Mouse (Mus musculus): ENCODE data around the gene Mtcl1. TPM values are rescaled to one million over a fixed set of nuclear protein-coding genes. Genes with fewer than 3 reads are reported as not detected.

Gene Mtcl1
- total and polyA plus RNA-seq, 2 experiments from 2014 or later = 0.57 to 5.6 TPM

DNA sequence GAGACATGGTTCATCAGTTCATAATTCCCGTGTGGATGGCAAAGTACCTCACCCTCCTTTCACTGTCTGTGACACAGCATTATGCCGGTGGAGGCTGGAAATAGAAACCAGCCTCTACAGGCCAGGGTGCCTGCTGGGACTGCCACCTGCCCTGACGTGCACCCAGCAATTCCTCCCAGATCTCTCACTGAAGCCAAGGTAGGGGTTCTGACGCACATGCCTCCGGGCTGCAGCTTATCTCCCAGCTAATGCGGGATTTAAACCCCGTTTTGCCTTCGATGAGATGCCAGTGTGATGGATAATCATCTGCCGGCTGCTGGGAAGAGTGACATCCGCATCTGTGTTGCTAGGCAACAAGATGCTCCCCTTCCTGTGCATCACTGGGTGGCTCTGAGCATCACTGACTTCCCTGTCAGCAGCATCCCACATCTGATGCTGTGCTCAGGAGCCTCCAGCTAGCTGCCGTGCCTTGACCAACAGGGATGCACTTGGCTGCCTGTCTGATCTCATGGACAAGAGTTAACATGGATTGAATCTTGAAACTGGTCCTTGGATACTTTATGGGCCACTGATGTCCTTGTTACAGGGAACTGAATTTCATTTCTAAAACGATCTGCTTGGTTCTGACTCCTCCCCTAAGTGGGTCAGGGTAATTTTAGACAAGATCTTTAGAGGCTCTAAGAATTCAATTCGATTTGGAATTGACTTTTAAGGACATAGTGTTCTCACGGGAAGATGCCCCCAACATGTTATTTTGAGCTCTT is 123.9 kb downstream of the Mtcl1 start:
- ATAC-seq (ENCODE audit: insufficient read depth, low read depth) (no peak), DNase-seq (ENCODE audit: low spot score) (no peak)
- Histone ChIP-seq H3K4me3 (ENCODE audit: low read depth, low read length) (no peak overlapping the region), H3K27ac (ENCODE audit: low read depth) (no peak overlapping the region), H3K36me3 (replicated peaks; ENCODE audit: control insufficient read depth, insufficient read depth, low read length) (no peaks in the 10 kb centered on the region), H3K4me2 (ENCODE audit: low read depth, low read length) (no peak overlapping the region), H3K4me1 (ENCODE audit: control insufficient read depth, insufficient read depth) (no peaks in the 10 kb centered on the region), H3K27me3 (ENCODE audit: control insufficient read depth, insufficient read depth, low read length) (no peaks in the 10 kb centered on the region), H3K9me3 (replicated peaks; ENCODE audit: control insufficient read depth, low read length) (no peaks in the 10 kb centered on the region), H3K9ac (replicated peaks; ENCODE audit: low read depth, low read length) (no peak overlapping the region)
- TF ChIP-seq CTCF (IDR thresholded peaks at IDR 0.05; ENCODE audit: low read depth) = no peak
- no peak for TF ChIP-seq EP300 (IDR thresholded peaks at IDR 0.05; ENCODE audit: low read depth)
- 50% methylated on average over 14 of the region's 14 CpGs for WGBS

DNA sequence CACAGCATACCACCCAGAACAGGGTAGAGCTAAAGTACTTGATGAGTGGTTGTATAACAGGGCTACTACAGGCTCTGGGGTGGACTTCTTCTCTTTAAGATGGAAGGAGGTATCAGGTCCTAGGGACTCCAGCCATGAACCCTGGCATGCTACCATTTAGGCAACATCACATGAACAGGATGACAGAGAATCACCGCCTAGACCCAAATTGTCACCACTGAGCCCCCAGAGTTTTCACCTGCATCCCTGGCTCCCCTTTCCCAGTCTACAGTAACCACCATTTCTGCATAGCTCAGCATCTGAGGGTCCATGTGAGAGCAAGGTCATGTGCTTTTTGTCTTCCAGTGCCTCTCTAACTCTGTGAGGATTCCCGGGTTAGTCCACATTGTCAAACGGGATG is 124.7 kb downstream of the Mtcl1 start:
- Histone ChIP-seq H3K27ac (ENCODE audit: low read depth) (no peak overlapping the region), H3K4me2 (ENCODE audit: low read depth, low read length) (no peak overlapping the region), H3K9me3 (replicated peaks; ENCODE audit: control insufficient read depth, low read length) (no peaks in the 10 kb centered on the region), H3K4me3 (ENCODE audit: low read depth, low read length) (no peak overlapping the region), H3K27me3 (ENCODE audit: control insufficient read depth, insufficient read depth, low read length) (no peaks in the 10 kb centered on the region), H3K9ac (replicated peaks; ENCODE audit: low read depth, low read length) (no peak overlapping the region), H3K36me3 (replicated peaks; ENCODE audit: control insufficient read depth, insufficient read depth, low read length) (no peaks in the 10 kb centered on the region), H3K4me1 (ENCODE audit: control insufficient read depth, insufficient read depth) (no peaks in the 10 kb centered on the region)
- DNase-seq (ENCODE audit: low spot score) (no peak), ATAC-seq (ENCODE audit: insufficient read depth, low read depth) (no peak)
- WGBS = 66% methylated on average over 3 of the region's 3 CpGs
- TF ChIP-seq EP300 (IDR thresholded peaks at IDR 0.05; ENCODE audit: low read depth) = no peak
- TF ChIP-seq CTCF (IDR thresholded peaks at IDR 0.05; ENCODE audit: low read depth) = no peak

DNA sequence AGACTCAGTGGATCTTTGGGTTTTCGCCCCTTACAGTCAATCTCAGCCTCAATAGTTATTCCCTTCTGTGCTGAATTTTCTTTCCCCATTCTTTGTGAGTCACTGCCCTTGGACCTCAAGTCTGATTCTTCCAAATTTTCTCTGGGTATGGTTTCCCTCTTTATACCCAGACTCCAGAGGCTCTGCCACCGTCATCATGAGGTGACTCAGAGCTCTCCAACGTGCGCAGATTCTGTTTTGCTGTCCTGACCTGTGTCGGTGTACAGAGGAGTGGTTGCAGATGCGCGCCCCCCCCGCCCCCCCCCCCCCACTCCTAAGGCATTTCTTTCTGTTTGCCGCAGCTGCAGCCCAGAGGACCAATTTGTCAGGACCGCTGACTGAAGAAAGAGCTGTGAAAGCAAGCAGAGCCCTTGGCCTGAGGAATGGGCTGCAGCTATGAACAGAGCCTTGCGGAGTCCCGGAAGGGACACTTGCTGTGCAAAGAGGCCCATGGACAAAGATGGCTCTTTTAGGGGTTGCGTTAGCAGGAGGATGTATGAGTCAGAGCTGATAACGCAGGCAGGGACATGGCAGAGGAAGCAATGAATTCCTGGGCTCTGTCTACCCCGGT is 126.8 kb downstream of the Mtcl1 start:
- Histone ChIP-seq H3K4me1 (ENCODE audit: control insufficient read depth, insufficient read depth) (no peaks in the 10 kb centered on the region), H3K27me3 (ENCODE audit: control insufficient read depth, insufficient read depth, low read length) (no peaks in the 10 kb centered on the region), H3K9ac (replicated peaks; ENCODE audit: low read depth, low read length) (no peak overlapping the region), H3K36me3 (replicated peaks; ENCODE audit: control insufficient read depth, insufficient read depth, low read length) (no peaks in the 10 kb centered on the region), H3K4me2 (ENCODE audit: low read depth, low read length) (no peak overlapping the region), H3K9me3 (replicated peaks; ENCODE audit: control insufficient read depth, low read length) (no peaks in the 10 kb centered on the region), H3K27ac (ENCODE audit: low read depth) (no peak overlapping the region), H3K4me3 (ENCODE audit: low read depth, low read length) (no peak overlapping the region)
- peak; percentile 47; the same call in 1 of the 2 replicates for ATAC-seq (ENCODE audit: insufficient read depth, low read depth)
- DNase-seq (ENCODE audit: low spot score) = no peak
- 41% methylated on average over 15 of the region's 15 CpGs for WGBS
- no peak for TF ChIP-seq EP300 (IDR thresholded peaks at IDR 0.05; ENCODE audit: low read depth)
- no peak for TF ChIP-seq CTCF (IDR thresholded peaks at IDR 0.05; ENCODE audit: low read depth)

DNA sequence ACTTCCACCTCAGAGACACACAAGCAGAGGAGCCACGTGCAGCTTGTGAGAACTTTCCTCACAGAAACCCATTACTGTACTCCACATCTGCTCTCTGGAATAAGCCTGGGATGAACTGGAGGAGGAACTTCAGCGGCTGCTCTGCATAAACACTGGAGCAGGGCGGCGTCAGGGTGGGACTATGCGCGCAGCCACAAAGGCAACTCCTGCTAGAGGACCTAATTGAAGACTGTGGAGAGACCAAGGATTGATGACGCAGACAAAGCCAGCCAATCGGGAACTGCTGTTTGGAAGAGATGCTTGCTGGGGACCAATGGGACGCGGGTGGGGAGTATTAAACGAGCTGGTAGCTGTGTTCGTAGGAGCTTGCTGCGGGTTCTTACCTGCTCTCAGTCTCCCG is 127.6 kb downstream of the Mtcl1 start:
- Histone ChIP-seq H3K27me3 (ENCODE audit: control insufficient read depth, insufficient read depth, low read length) (no peaks in the 10 kb centered on the region), H3K9ac (replicated peaks; ENCODE audit: low read depth, low read length) (no peak overlapping the region), H3K4me2 (ENCODE audit: low read depth, low read length) (no peak overlapping the region), H3K4me3 (ENCODE audit: low read depth, low read length) (no peak overlapping the region), H3K27ac (ENCODE audit: low read depth) (no peak overlapping the region), H3K36me3 (replicated peaks; ENCODE audit: control insufficient read depth, insufficient read depth, low read length) (no peaks in the 10 kb centered on the region), H3K4me1 (ENCODE audit: control insufficient read depth, insufficient read depth) (no peaks in the 10 kb centered on the region), H3K9me3 (replicated peaks; ENCODE audit: control insufficient read depth, low read length) (no peaks in the 10 kb centered on the region)
- TF ChIP-seq CTCF (IDR thresholded peaks at IDR 0.05; ENCODE audit: low read depth) (no peak), EP300 (IDR thresholded peaks at IDR 0.05; ENCODE audit: low read depth) (no peak)
- DNase-seq (ENCODE audit: low spot score) (no peak), ATAC-seq (ENCODE audit: insufficient read depth, low read depth) (no peak)
- WGBS = 84% methylated on average over 14 of the region's 14 CpGs

DNA sequence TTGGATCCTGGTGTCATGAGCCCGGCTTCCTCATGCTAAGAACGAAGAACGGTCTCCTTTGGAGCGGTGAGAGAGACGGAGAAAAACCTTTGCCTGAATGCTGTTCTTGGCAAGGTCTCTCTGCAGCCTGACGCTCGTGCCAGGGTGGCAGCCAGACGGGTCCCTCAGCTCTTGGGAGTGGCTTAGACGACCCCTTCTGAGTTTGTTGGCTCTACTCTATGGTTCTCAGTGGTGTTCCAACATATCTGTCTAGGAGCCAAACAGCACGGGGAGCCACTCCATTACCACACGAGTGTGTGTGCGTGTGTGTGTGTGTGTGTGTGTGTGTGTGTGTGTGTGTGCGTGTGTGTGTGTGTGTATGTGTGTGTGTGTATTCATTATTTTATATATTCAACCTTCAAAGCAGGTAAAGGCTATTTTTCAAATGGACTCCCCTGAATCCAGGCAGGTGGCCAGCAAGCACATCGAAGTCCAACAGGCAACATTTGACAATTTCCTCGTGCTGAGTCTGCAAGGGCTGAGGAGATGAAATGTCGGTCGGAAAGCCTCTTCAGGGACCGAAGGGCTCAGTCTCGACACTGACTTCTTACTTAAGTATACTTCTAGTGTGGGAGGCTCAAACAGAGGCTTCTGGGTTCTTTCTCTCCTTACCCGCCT is 128.7 kb downstream of the Mtcl1 start:
- Histone ChIP-seq H3K4me1 (ENCODE audit: control insufficient read depth, insufficient read depth) (no peaks in the 10 kb centered on the region), H3K27me3 (ENCODE audit: control insufficient read depth, insufficient read depth, low read length) (no peaks in the 10 kb centered on the region), H3K27ac (ENCODE audit: low read depth) (no peak overlapping the region), H3K4me3 (ENCODE audit: low read depth, low read length) (no peak overlapping the region), H3K9ac (replicated peaks; ENCODE audit: low read depth, low read length) (no peak overlapping the region), H3K4me2 (ENCODE audit: low read depth, low read length) (no peak overlapping the region), H3K9me3 (replicated peaks; ENCODE audit: control insufficient read depth, low read length) (no peaks in the 10 kb centered on the region), H3K36me3 (replicated peaks; ENCODE audit: control insufficient read depth, insufficient read depth, low read length) (no peaks in the 10 kb centered on the region)
- no peak for ATAC-seq (ENCODE audit: insufficient read depth, low read depth)
- 78% methylated on average over 20 of the region's 20 CpGs for WGBS
- DNase-seq (ENCODE audit: low spot score) = no peak
- TF ChIP-seq CTCF (IDR thresholded peaks at IDR 0.05; ENCODE audit: low read depth) (no peak), EP300 (IDR thresholded peaks at IDR 0.05; ENCODE audit: low read depth) (no peak)

All from heart, postnatal 0 days (tissue).